Mouse (Mus musculus) liver, embryonic 14.5 days (tissue): Measurements from ENCODE around the gene Psmd2. TPM values are rescaled to one million over a fixed set of nuclear protein-coding genes. Genes with fewer than 3 reads are reported as not detected.

Experiments used
- ATAC-seq: fragments of 200-750 bp; cut with Nextera tagmentation; 2 replicates; pipeline ENCODE4 v1.8.0; 2017; ENCODE audit warnings: moderate number of reproducible peaks, mild to moderate bottlenecking, moderate library complexity; ENCODE audit not compliant: insufficient read depth
- DNase-seq, 3 experiments: peaks; one replicate each; pipeline ENCODE4 v3.0.0-alpha.2; 2012 to 2013; ENCODE audit warnings: low read depth in 3 of 3, low spot score in 3 of 3
- H3K27ac ChIP-seq: fragments of 300-500 bp; sonication (generic); 2 replicates; pipeline ENCODE4 v1.5.1; 2014; ENCODE audit warnings: moderate library complexity, mild to moderate bottlenecking, control low read depth, inconsistent platforms
- H3K27me3 ChIP-seq: fragments of 300-500 bp; sonication (generic); 2 replicates; pipeline ENCODE4 v1.6.1; 2014; ENCODE audit warnings: mild to moderate bottlenecking, low read length, moderate library complexity; ENCODE audit not compliant: control insufficient read depth, insufficient read depth
- H3K36me3 ChIP-seq: fragments of 300-500 bp; sonication (generic); replicated peaks from 2 replicates; pipeline ENCODE4 v1.6.1; 2014; ENCODE audit warnings: low read depth; ENCODE audit not compliant: control insufficient read depth, insufficient read depth
- H3K4me1 ChIP-seq, 2 experiments: fragments of 200-500 bp in 1 of 2; fragments of 300-500 bp in 1 of 2; sonication (generic) in 1 of 2; replicated peaks; 2 replicates each; pipeline ENCODE4 v1.6.1; 2012 to 2014; ENCODE audit warnings: antibody characterized with exemption in 1 of 2, inconsistent platforms in 1 of 2, low read length in 1 of 2; ENCODE audit not compliant: control insufficient read depth in 2 of 2, insufficient read depth in 2 of 2
- H3K4me2 ChIP-seq: fragments of 300-500 bp; sonication (generic); 2 replicates; pipeline ENCODE4 v1.6.1; 2014; ENCODE audit warnings: low read depth, mild to moderate bottlenecking, control low read depth, moderate library complexity
- H3K4me3 ChIP-seq, 2 experiments: fragments of 200-500 bp in 1 of 2; fragments of 300-500 bp in 1 of 2; sonication (generic) in 1 of 2; 2 replicates each; pipeline ENCODE4 v1.5.1; 2012 to 2014; ENCODE audit warnings: low read depth in 2 of 2, low read length in 2 of 2, mild to moderate bottlenecking in 2 of 2, control low read depth in 1 of 2, inconsistent platforms in 1 of 2, moderate library complexity in 1 of 2; ENCODE audit not compliant: insufficient read depth in 1 of 2
- H3K9ac ChIP-seq: fragments of 300-500 bp; sonication (generic); replicated peaks from 2 replicates; pipeline ENCODE4 v1.6.1; 2014; ENCODE audit warnings: mild to moderate bottlenecking, control low read depth, moderate library complexity
- H3K9me3 ChIP-seq: fragments of 300-500 bp; sonication (generic); 2 replicates; pipeline ENCODE4 v1.6.1; 2016; ENCODE audit warnings: low read length, mixed read lengths; ENCODE audit not compliant: control insufficient read depth
- CTCF ChIP-seq: IDR thresholded peaks from 2 replicates; pipeline ENCODE4 v1.5.1; 2016; ENCODE audit warnings: antibody characterized with exemption, low read depth, control low read depth
- EP300 ChIP-seq: IDR thresholded peaks from 2 replicates; pipeline ENCODE4 v1.6.1; 2016; ENCODE audit warnings: antibody characterized with exemption, low read depth
- WGBS: fragments of 180-500 bp; shearing (Covaris S2); extraction: QIAGEN DNeasy Blood & Tissue Kit; methylation state at CpG from one replicate; pipeline ENCODE4 v1.1.7; 2014; ENCODE audit not compliant: insufficient replicate concordance; 5-methylcytosine and 5-hydroxymethylcytosine counted together
- microRNA counts: library from miRNA; unstranded; fragments of <30 nt; microRNA quantifications from one replicate; lab custom pipeline; 2016
- microRNA-seq: library from miRNA; unstranded; fragments of <30 nt; microRNA quantifications from one replicate; pipeline ENCODE4, GENCODE M21; 2016
- polyA plus RNA-seq, 2 experiments: library from polyadenylated mRNA; depleted of rRNA in 1 of 2; stranded (reverse) in 1 of 2; unstranded in 1 of 2; fragments of >200 nt; fragmentation: Nextera tagmentation in 1 of 2; extraction: Ambion mirVana in 1 of 2; gene quantifications; 2 replicates each; pipeline versions ENCODE4 v1.2.1 to v1.2.3; 2012 to 2014

Gene Psmd2
- polyA plus RNA-seq, 2 experiments = 89.2 to 162 TPM

- DNase-seq (no peak), ATAC-seq (no peak)
- peaks cover 21% of the 10 kb centered on the region for H3K36me3 ChIP-seq
- no peaks in the 10 kb centered on the region for H3K9me3 ChIP-seq
- peak overlapping the region; percentile 95 for H3K4me2 ChIP-seq
- TF ChIP-seq EP300 = no peak
- no peak for TF ChIP-seq CTCF
- no peak overlapping the region for H3K9ac ChIP-seq
- peaks cover 27 to 49% of the 10 kb centered on the region in 2 experiments for H3K4me1 ChIP-seq
- WGBS = 72% methylated on average over 9 of the region's 9 CpGs
- H3K4me3 ChIP-seq = no peak overlapping the region
- no peak overlapping the region; the same call in 1 of the 2 replicates for H3K27ac ChIP-seq
- no peaks in the 10 kb centered on the region for H3K27me3 ChIP-seq
Observed at GRCm38 (mm10) chr16:20712190-20712589, 60.7 kb downstream of the Psmd2 start.

- H3K9me3 ChIP-seq = no peaks in the 10 kb centered on the region
- peak; percentile 66 to 76 (median 70) for DNase-seq
- peak overlapping the region; percentile 95 for H3K4me2 ChIP-seq
- peak; percentile 36 for ATAC-seq
- H3K27ac ChIP-seq = peak overlapping the region; percentile 65
- peaks cover 22 to 42% of the 10 kb centered on the region in 2 experiments for H3K4me1 ChIP-seq
- TF ChIP-seq CTCF (no peak), EP300 (peak; percentile 53; the same call in 1 of the 2 replicates)
- H3K36me3 ChIP-seq = peaks cover 19% of the 10 kb centered on the region
- peak overlapping the region; percentile 72 for H3K9ac ChIP-seq
- no peaks in the 10 kb centered on the region for H3K27me3 ChIP-seq
- H3K4me3 ChIP-seq = peak overlapping the region; percentile 31 to 84
- WGBS = 28% methylated on average over 7 of the region's 7 CpGs
Observed at GRCm38 (mm10) chr16:20712889-20713288, 61.4 kb downstream of the Psmd2 start.

MicroRNAs encoded within 50 kb of the gene (microRNA counts, 519-probe panel; counts per million panel counts)
- microRNA mmu-miR-1224 (lab: Ali Mortazavi, UCI) = 4,166 counts per million, percentile 17 among the panel's probes with 10 or more counts

Small RNA genes within 50 kb of the gene (microRNA-seq; reads per million reads assigned to microRNA genes)
- not detected for gene Mir1224

Other genes starting within 250 kb of the Psmd2 start
- 22.8 and 26.2 TPM in 2 replicates for gene Abcc5, start 225.3 kb upstream of the Psmd2 start, polyA plus RNA-seq (2012; rRNA removed)
- 14.5 and 15.7 TPM in 2 replicates for gene Abcc5, start 225.3 kb upstream of the Psmd2 start, polyA plus RNA-seq (2014; fragmentation: Nextera tagmentation; extraction: Ambion mirVana)
- 19.6 and 23.3 TPM in 2 replicates for gene Eif2b5, start 152.8 kb upstream of the Psmd2 start, polyA plus RNA-seq (2012; rRNA removed)
- 39.0 and 44.1 TPM in 2 replicates for gene Eif2b5, start 152.8 kb upstream of the Psmd2 start, polyA plus RNA-seq (2014; fragmentation: Nextera tagmentation; extraction: Ambion mirVana)
- 7.3 and 8.8 TPM in 2 replicates for gene Dvl3, start 134.7 kb upstream of the Psmd2 start, polyA plus RNA-seq (2012; rRNA removed)
- 4.9 and 5.0 TPM in 2 replicates for gene Dvl3, start 134.7 kb upstream of the Psmd2 start, polyA plus RNA-seq (2014; fragmentation: Nextera tagmentation; extraction: Ambion mirVana)
- 259 and 268 TPM in 2 replicates for gene Ap2m1, start 116.2 kb upstream of the Psmd2 start, polyA plus RNA-seq (2012; rRNA removed)
- 364 and 392 TPM in 2 replicates for gene Ap2m1, start 116.2 kb upstream of the Psmd2 start, polyA plus RNA-seq (2014; fragmentation: Nextera tagmentation; extraction: Ambion mirVana)
- gene Abcf3, start 103.1 kb upstream of the Psmd2 start, polyA plus RNA-seq (2012; rRNA removed) = 14.3 and 15.0 TPM in 2 replicates
- 19.5 and 24.4 TPM in 2 replicates for gene Abcf3, start 103.1 kb upstream of the Psmd2 start, polyA plus RNA-seq (2014; fragmentation: Nextera tagmentation; extraction: Ambion mirVana)
- 0.23 and 0.35 TPM in 2 replicates for gene Vwa5b2, start 62.2 kb upstream of the Psmd2 start, polyA plus RNA-seq (2012; rRNA removed)
- gene Vwa5b2, start 62.2 kb upstream of the Psmd2 start, polyA plus RNA-seq (2014; fragmentation: Nextera tagmentation; extraction: Ambion mirVana) = 0.18 and 0.19 TPM in 2 replicates
- 9.4 and 10.3 TPM in 2 replicates for gene Eef1akmt4, start 40.1 kb upstream of the Psmd2 start, polyA plus RNA-seq (2012; rRNA removed)
- gene Eef1akmt4, start 40.1 kb upstream of the Psmd2 start, polyA plus RNA-seq (2014; fragmentation: Nextera tagmentation; extraction: Ambion mirVana) = 18.1 and 20.7 TPM in 2 replicates
- gene Gm49333, start 40.0 kb upstream of the Psmd2 start, polyA plus RNA-seq (2012; rRNA removed) = 0.04 and 0.08 TPM in 2 replicates
- gene Gm49333, start 40.0 kb upstream of the Psmd2 start, polyA plus RNA-seq (2014; fragmentation: Nextera tagmentation; extraction: Ambion mirVana) = not detected in 2 replicates
- 9.3 and 12.7 TPM in 2 replicates for gene Alg3, start 39.9 kb upstream of the Psmd2 start, polyA plus RNA-seq (2012; rRNA removed)
- 21.7 and 23.6 TPM in 2 replicates for gene Alg3, start 39.9 kb upstream of the Psmd2 start, polyA plus RNA-seq (2014; fragmentation: Nextera tagmentation; extraction: Ambion mirVana)
- gene Camk2n2, start 30.4 kb upstream of the Psmd2 start, polyA plus RNA-seq (2012; rRNA removed) = 0.32 and 0.38 TPM in 2 replicates
- 0.19 and 0.32 TPM in 2 replicates for gene Camk2n2, start 30.4 kb upstream of the Psmd2 start, polyA plus RNA-seq (2014; fragmentation: Nextera tagmentation; extraction: Ambion mirVana)
- gene Ece2, start 21.8 kb upstream of the Psmd2 start, polyA plus RNA-seq (2012; rRNA removed) = 0.08 TPM in 1 of 2 replicates, not detected in the other
- gene Ece2, start 21.8 kb upstream of the Psmd2 start, polyA plus RNA-seq (2014; fragmentation: Nextera tagmentation; extraction: Ambion mirVana) = 0.04 TPM in 1 of 2 replicates, not detected in the other
- 76.0 and 101 TPM in 2 replicates for gene Eif4g1, start 16.7 kb downstream of the Psmd2 start, polyA plus RNA-seq (2012; rRNA removed)
- 65.1 and 76.7 TPM in 2 replicates for gene Eif4g1, start 16.7 kb downstream of the Psmd2 start, polyA plus RNA-seq (2014; fragmentation: Nextera tagmentation; extraction: Ambion mirVana)
- gene Fam131a, start 41.6 kb downstream of the Psmd2 start, polyA plus RNA-seq (2012; rRNA removed) = 1.0 and 1.4 TPM in 2 replicates
- 1.3 TPM in 2 replicates for gene Fam131a, start 41.6 kb downstream of the Psmd2 start, polyA plus RNA-seq (2014; fragmentation: Nextera tagmentation; extraction: Ambion mirVana)
- gene Polr2h, start 66.0 kb downstream of the Psmd2 start, polyA plus RNA-seq (2012; rRNA removed) = 21.5 and 30.1 TPM in 2 replicates
- gene Polr2h, start 66.0 kb downstream of the Psmd2 start, polyA plus RNA-seq (2014; fragmentation: Nextera tagmentation; extraction: Ambion mirVana) = 45.4 and 49.6 TPM in 2 replicates
- 16.7 and 20.9 TPM in 2 replicates for gene Clcn2, start 66.1 kb downstream of the Psmd2 start, polyA plus RNA-seq (2012; rRNA removed)
- gene Clcn2, start 66.1 kb downstream of the Psmd2 start, polyA plus RNA-seq (2014; fragmentation: Nextera tagmentation; extraction: Ambion mirVana) = 4.9 and 5.6 TPM in 2 replicates
- 0.42 and 0.71 TPM in 2 replicates for gene Chrd, start 81.5 kb downstream of the Psmd2 start, polyA plus RNA-seq (2012; rRNA removed)
- 0.21 and 0.24 TPM in 2 replicates for gene Chrd, start 81.5 kb downstream of the Psmd2 start, polyA plus RNA-seq (2014; fragmentation: Nextera tagmentation; extraction: Ambion mirVana)
- gene Thpo, start 82.9 kb downstream of the Psmd2 start, polyA plus RNA-seq (2012; rRNA removed) = 2.8 and 3.6 TPM in 2 replicates
- 3.6 and 3.7 TPM in 2 replicates for gene Thpo, start 82.9 kb downstream of the Psmd2 start, polyA plus RNA-seq (2014; fragmentation: Nextera tagmentation; extraction: Ambion mirVana)